Mouse (Mus musculus): ENCODE results near the gene Slc8a1. TPM values are rescaled to one million over a fixed set of nuclear protein-coding genes. Genes with fewer than 3 reads are reported as not detected.

Gene Slc8a1
- total and polyA plus RNA-seq, 3 experiments, result not detected

DNA sequence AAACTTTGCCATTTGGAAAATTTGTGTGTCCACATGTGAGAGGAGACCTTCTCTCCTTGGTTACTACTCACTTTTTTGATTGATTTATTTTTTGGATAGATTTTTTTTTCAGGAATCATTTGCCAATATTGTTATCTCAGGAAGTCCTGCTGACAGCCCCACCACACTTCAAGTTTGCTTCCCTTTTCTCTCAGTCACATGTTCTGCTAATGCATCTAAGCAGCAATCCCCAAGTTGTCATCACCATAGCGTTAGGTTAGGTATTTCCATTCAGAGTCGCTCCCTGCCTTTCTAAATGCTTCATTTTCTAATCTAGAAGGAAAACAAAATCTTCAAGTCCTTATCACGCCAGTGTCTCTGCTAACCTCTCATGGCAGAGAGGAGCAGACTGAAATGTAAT, 278.8 kb downstream of the Slc8a1 start:
- no peak overlapping the region for H3K27ac ChIP-seq (ENCODE audit: insufficient read depth, low read depth)
- DNase-seq (ENCODE audit: extremely low read depth), result no peak
- dilution Hi-C loops (cut with MboI; ENCODE audit: extremely low pct_ligation_motif_present, extremely low pct_unique_long_range_greater_than_20kb, low sequenced_read_pairs), result no loop called here
- no peaks in the 10 kb centered on the region for H3K79me2 ChIP-seq (replicated peaks; ENCODE audit: control insufficient read depth, extremely low read depth, insufficient read depth, poor library complexity, severe bottlenecking)
- no peaks in the 10 kb centered on the region for H3K36me3 ChIP-seq (replicated peaks in 1 of 2; ENCODE audit: control insufficient read depth in 1 of 2, insufficient read depth in 1 of 2, low read length in 1 of 2)
- TF ChIP-seq JUN (IDR thresholded peaks at IDR 0.05; ENCODE audit: insufficient read depth, low read depth, low read length), result no peak
- TF ChIP-seq TBP (conservative IDR thresholded peaks at IDR 0.05; ENCODE audit: low read depth, low read length), result no peak
- no peak for TF ChIP-seq CHD2 (IDR thresholded peaks at IDR 0.05; ENCODE audit: low read length)
- no peak for TF ChIP-seq PAX5 (IDR thresholded peaks at IDR 0.05; ENCODE audit: low read length)
- no peak for TF ChIP-seq GABPA (IDR thresholded peaks at IDR 0.05; ENCODE audit: insufficient replicate concordance, low read depth, low read length)
- TF ChIP-seq MEF2A (IDR thresholded peaks at IDR 0.05; ENCODE audit: borderline replicate concordance, low read depth, low read length), result no peak
- TF ChIP-seq POLR2AphosphoS2 (IDR thresholded peaks at IDR 0.05; ENCODE audit: low read depth, low read length), result no peak
- no peak for TF ChIP-seq ZMIZ1 (IDR thresholded peaks at IDR 0.05; ENCODE audit: low read depth, low read length)
- TF ChIP-seq KAT2A (IDR thresholded peaks at IDR 0.05; ENCODE audit: insufficient replicate concordance, low read length), result no peak
- no peak overlapping the region for H3K4me3 ChIP-seq (replicated peaks in 1 of 3; ENCODE audit: low read depth in 2 of 3, low read length in 2 of 3, poor library complexity in 1 of 3)
- in situ Hi-C loops (cut with MboI; ENCODE audit: low pct_ligation_motif_present, low pct_unique_long_range_greater_than_20kb, low sequenced_read_pairs), result no loop called here
- H3K9ac ChIP-seq (ENCODE audit: insufficient read depth, low read depth), result no peak overlapping the region
- H3K9me3 ChIP-seq (replicated peaks; ENCODE audit: low read length), result peaks cover 52% of the 10 kb centered on the region
- no peaks in the 10 kb centered on the region for H3K4me1 ChIP-seq (ENCODE audit: control insufficient read depth in 1 of 2, insufficient read depth in 2 of 2)
- H3K27me3 ChIP-seq (replicated peaks), result no peaks in the 10 kb centered on the region
- H3K4me2 ChIP-seq (ENCODE audit: insufficient read depth, low read depth, poor library complexity, severe bottlenecking), result no peak overlapping the region

DNA sequence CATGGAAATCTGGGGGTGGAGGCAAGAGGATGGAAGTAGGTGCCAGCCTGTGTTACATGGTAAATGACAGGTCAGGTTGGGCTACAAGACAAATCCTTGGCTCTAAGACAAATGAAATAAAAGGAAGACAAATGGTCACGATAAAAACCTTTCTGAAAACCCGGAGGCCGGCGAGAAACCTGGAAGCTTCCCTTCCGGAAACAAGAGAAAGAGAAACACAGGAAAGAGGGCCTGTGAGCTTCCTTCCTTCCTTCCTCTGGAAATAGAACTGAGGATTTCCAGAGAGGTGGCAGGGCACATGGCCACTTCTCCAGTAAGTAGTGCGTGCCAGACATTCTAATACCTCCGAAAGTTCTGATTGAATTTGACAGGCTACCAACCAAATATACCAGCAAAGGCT, 282.2 kb downstream of the Slc8a1 start:
- H3K27ac ChIP-seq (ENCODE audit: insufficient read depth, low read depth), result no peak overlapping the region
- no peaks in the 10 kb centered on the region for H3K36me3 ChIP-seq (replicated peaks in 1 of 2; ENCODE audit: control insufficient read depth in 1 of 2, insufficient read depth in 1 of 2, low read length in 1 of 2)
- no peaks in the 10 kb centered on the region for H3K79me2 ChIP-seq (replicated peaks; ENCODE audit: control insufficient read depth, extremely low read depth, insufficient read depth, poor library complexity, severe bottlenecking)
- no peaks in the 10 kb centered on the region for H3K27me3 ChIP-seq (replicated peaks)
- DNase-seq (ENCODE audit: extremely low read depth), result no peak
- in situ Hi-C loops (cut with MboI; ENCODE audit: low pct_ligation_motif_present, low pct_unique_long_range_greater_than_20kb, low sequenced_read_pairs) (no loop called here), dilution Hi-C loops (cut with MboI; ENCODE audit: extremely low pct_ligation_motif_present, extremely low pct_unique_long_range_greater_than_20kb, low sequenced_read_pairs) (no loop called here)
- H3K9ac ChIP-seq (ENCODE audit: insufficient read depth, low read depth), result no peak overlapping the region
- H3K4me3 ChIP-seq (replicated peaks in 1 of 3; ENCODE audit: low read depth in 2 of 3, low read length in 2 of 3, poor library complexity in 1 of 3), result no peak overlapping the region
- no peak overlapping the region for H3K4me2 ChIP-seq (ENCODE audit: insufficient read depth, low read depth, poor library complexity, severe bottlenecking)
- no peak for TF ChIP-seq KAT2A (IDR thresholded peaks at IDR 0.05; ENCODE audit: insufficient replicate concordance, low read length)
- no peak for TF ChIP-seq TCF12 (IDR thresholded peaks at IDR 0.05; ENCODE audit: low read depth, low read length)
- TF ChIP-seq RCOR1 (conservative IDR thresholded peaks at IDR 0.05; ENCODE audit: low read depth, low read length), result no peak
- no peak for TF ChIP-seq CHD1 (IDR thresholded peaks at IDR 0.05; ENCODE audit: low read depth, low read length)
- TF ChIP-seq ZKSCAN1 (IDR thresholded peaks at IDR 0.05; ENCODE audit: borderline replicate concordance, low read depth, low read length), result no peak
- TF ChIP-seq MEF2A (IDR thresholded peaks at IDR 0.05; ENCODE audit: borderline replicate concordance, low read depth, low read length), result no peak
- no peak for TF ChIP-seq SIN3A (IDR thresholded peaks at IDR 0.05; ENCODE audit: low read length)
- no peak for TF ChIP-seq POLR2AphosphoS2 (IDR thresholded peaks at IDR 0.05; ENCODE audit: low read depth, low read length)
- no peak for TF ChIP-seq IRF4 (IDR thresholded peaks at IDR 0.05; ENCODE audit: low read depth, low read length)
- no peak for TF ChIP-seq MAX (IDR thresholded peaks at IDR 0.05; ENCODE audit: low read length)
- no peak for TF ChIP-seq ZMIZ1 (IDR thresholded peaks at IDR 0.05; ENCODE audit: low read depth, low read length)
- no peak for TF ChIP-seq USF1 (IDR thresholded peaks at IDR 0.05; ENCODE audit: low read depth, low read length)
- TF ChIP-seq JUND (conservative IDR thresholded peaks at IDR 0.05; ENCODE audit: low read depth, low read length), result no peak
- no peak for TF ChIP-seq PAX5 (IDR thresholded peaks at IDR 0.05; ENCODE audit: low read length)
- TF ChIP-seq MYC (IDR thresholded peaks at IDR 0.05; ENCODE audit: low read depth, low read length), result no peak
- no peak for TF ChIP-seq USF2 (conservative IDR thresholded peaks at IDR 0.05; ENCODE audit: low read depth, low read length)
- TF ChIP-seq POLR2A (IDR thresholded peaks at IDR 0.05; ENCODE audit: low read depth, low read length), result no peak
- H3K9me3 ChIP-seq (replicated peaks; ENCODE audit: low read length), result peaks cover 57% of the 10 kb centered on the region
- H3K4me1 ChIP-seq (ENCODE audit: control insufficient read depth in 1 of 2, insufficient read depth in 2 of 2), result no peaks in the 10 kb centered on the region
